Mouse (Mus musculus) forebrain, embryonic 10.5 days (tissue): ENCODE results near the gene Gm20425. TPM values are rescaled to one million over a fixed set of nuclear protein-coding genes. Genes with fewer than 3 reads are reported as not detected.
A peak's percentile ranks its signal among the peaks of the same experiment; 100 is the strongest.
"Not testable (repeated sequence)": the region's sequence is repeated elsewhere in the genome, so short reads cannot be mapped to it uniquely, and the experiment has no call there.

Source experiments
- DNase-seq: peaks from one replicate; pipeline ENCODE4 v3.0.0-alpha.2; 2017; ENCODE audit warnings: low spot score; ENCODE audit errors: extremely low spot score
- H3K27ac ChIP-seq: fragments of 300-500 bp; sonication (generic); 2 replicates; pipeline ENCODE4 v1.5.1; 2016; ENCODE audit warnings: mild to moderate bottlenecking
- H3K27me3 ChIP-seq: fragments of 300-500 bp; sonication (generic); 2 replicates; pipeline ENCODE4 v1.6.1; 2016; ENCODE audit warnings: mild to moderate bottlenecking; ENCODE audit not compliant: poor library complexity, severe bottlenecking
- H3K36me3 ChIP-seq: fragments of 300-500 bp; sonication (generic); replicated peaks from 2 replicates; pipeline ENCODE4 v1.6.1; 2016; ENCODE audit warnings: mild to moderate bottlenecking, moderate library complexity
- H3K4me1 ChIP-seq: fragments of 300-500 bp; sonication (generic); 2 replicates; pipeline ENCODE4 v1.6.1; 2016
- H3K4me3 ChIP-seq: fragments of 300-500 bp; sonication (generic); 2 replicates; pipeline ENCODE4 v1.5.1; 2016; ENCODE audit warnings: mild to moderate bottlenecking, moderate library complexity
- H3K9me3 ChIP-seq: fragments of 300-500 bp; sonication (generic); 2 replicates; pipeline ENCODE4 v1.6.1; 2016; ENCODE audit warnings: mild to moderate bottlenecking, moderate library complexity
- WGBS: fragments of 180-500 bp; shearing (Covaris S2); methylation state at CpG from one replicate; pipeline ENCODE4 v1.1.7; 2016; 5-methylcytosine and 5-hydroxymethylcytosine counted together
- polyA plus RNA-seq: library from polyadenylated mRNA; unstranded; fragments of >200 nt; fragmentation: Nextera tagmentation; extraction: Ambion mirVana; gene quantifications from 2 replicates; pipeline ENCODE4 v1.2.1, GENCODE M21; 2016

Gm20425 gene
- polyA plus RNA-seq, 1 experiment from 2014 or later, result not detected

DNA sequence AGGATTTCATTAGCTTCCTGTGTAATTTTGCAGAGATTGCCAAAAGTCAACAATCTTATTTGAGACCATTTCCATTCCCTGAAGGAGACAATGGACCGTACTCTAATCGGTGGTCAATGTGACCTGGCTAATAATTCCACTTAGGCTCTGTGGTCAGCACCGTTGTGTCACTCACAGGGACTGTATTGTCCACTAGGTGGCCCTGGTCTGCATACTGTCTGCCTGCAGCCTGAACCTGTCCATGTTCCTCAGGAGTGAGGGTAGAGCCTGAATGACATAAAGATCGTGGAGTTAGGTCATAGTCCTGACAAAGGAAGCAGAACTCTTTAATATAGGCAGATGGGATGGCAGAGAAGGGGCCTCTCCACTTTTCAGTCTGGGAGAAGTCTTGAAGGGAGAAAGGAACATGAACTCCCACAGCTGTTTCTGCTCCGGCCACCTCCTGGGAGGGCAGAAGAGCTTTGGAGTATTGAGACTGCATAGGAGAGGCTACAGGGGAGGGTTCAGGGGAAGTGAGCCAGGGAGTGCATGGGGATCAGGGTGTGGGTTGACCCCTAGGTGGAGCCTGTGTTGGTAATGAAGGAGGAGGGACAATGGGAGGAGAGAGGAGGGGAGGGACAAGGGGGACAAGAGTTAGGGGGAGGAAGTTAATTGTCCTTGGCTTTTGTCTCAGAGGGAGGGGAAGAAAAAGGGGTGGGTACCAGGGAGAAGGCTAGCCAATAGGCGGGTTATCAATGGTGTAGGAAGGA lies 55.2 kb downstream of the Gm20425 start:
- Histone ChIP-seq H3K4me1 (peaks cover 21% of the 10 kb centered on the region), H3K36me3 (peaks cover 19% of the 10 kb centered on the region), H3K9me3 (no peaks in the 10 kb centered on the region), H3K4me3 (no peak overlapping the region), H3K27ac (no peak overlapping the region), H3K27me3 (no peaks in the 10 kb centered on the region)
- no peak for DNase-seq
- 66% methylated on average over 6 of the region's 6 CpGs for WGBS

DNA sequence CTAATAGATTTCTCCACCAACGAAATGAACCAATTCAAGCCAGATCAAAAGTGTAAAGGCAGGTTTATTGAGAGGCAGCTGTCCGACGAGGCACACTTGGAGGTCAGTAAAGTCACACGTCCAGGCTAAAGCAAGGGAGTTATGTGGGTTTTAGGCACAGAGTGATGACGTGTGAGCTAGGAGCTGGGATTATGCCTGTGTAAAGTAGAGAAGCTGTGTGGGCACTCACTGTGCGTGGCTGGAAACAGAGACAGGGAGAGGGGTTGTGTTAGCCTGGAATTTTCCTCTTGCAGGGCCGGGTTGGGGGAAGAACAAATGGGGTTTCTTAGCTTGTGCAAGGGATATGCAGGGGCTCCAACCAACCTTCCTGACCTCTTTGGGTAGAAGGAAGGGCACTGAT lies 61.3 kb downstream of the Gm20425 start:
- Histone ChIP-seq H3K4me3 (no peak overlapping the region), H3K27ac (no peak overlapping the region), H3K4me1 (peaks cover 10% of the 10 kb centered on the region; the same call in 1 of the 2 replicates), H3K36me3 (peaks cover 18% of the 10 kb centered on the region), H3K9me3 (no peaks in the 10 kb centered on the region), H3K27me3 (no peaks in the 10 kb centered on the region)
- WGBS, result 81% methylated on average over 7 of the region's 7 CpGs
- no peak for DNase-seq

DNA sequence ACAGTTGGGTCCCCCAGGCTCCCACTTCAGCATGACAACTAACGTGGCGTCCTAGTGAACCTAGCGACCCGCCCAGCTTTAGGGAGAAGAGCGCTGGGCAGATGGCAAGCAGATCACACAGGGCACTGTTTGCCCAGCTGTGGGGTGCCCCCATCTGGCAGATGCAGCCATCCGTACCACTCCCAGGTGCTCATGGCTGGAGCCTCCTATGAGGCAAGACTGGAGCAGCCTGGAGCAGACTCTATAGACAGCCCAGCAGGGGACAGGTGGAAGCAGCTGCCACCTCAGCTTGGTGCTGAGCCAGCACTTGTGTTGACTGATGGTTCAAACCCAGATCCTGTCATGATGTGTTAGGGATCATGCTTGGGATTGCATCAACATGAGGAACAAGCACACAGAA lies 62.1 kb downstream of the Gm20425 start:
- H3K36me3 ChIP-seq, result peaks cover 24% of the 10 kb centered on the region
- DNase-seq, result no peak
- H3K27ac ChIP-seq, result no peak overlapping the region
- peaks cover 10% of the 10 kb centered on the region; the same call in 1 of the 2 replicates for H3K4me1 ChIP-seq
- H3K4me3 ChIP-seq, result no peak overlapping the region
- WGBS, result 89% methylated on average over 6 of the region's 6 CpGs
- no peaks in the 10 kb centered on the region for H3K9me3 ChIP-seq
- H3K27me3 ChIP-seq, result no peaks in the 10 kb centered on the region

DNA sequence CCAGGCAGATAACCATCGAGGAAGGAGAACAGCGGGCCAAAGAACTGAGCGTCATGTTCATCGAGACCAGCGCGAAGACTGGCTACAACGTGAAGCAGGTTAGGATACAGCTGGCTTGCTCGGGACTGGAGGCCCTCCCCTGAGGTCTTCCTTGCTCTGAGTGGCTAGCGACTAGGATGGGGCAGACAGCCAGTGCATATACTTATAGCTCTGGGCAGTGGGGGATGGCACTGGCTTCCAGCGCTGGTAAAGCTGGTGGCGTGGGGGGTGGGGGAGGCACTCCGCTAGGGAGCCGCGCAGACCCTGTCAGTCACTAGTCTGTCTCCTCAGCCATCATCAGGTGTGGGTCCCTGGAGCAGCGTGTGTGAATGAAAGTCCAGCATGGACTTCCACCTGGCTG lies 66.3 kb downstream of the Gm20425 start:
- Histone ChIP-seq H3K9me3 (no peaks in the 10 kb centered on the region), H3K36me3 (peaks cover 19% of the 10 kb centered on the region), H3K27me3 (no peaks in the 10 kb centered on the region), H3K4me3 (no peak overlapping the region), H3K4me1 (no peaks in the 10 kb centered on the region), H3K27ac (0 out of 2 replicates have a peak overlapping the region, but pooled peaks have one; percentile 25)
- WGBS, result 78% methylated on average over 15 of the region's 15 CpGs
- DNase-seq, result no peak

DNA sequence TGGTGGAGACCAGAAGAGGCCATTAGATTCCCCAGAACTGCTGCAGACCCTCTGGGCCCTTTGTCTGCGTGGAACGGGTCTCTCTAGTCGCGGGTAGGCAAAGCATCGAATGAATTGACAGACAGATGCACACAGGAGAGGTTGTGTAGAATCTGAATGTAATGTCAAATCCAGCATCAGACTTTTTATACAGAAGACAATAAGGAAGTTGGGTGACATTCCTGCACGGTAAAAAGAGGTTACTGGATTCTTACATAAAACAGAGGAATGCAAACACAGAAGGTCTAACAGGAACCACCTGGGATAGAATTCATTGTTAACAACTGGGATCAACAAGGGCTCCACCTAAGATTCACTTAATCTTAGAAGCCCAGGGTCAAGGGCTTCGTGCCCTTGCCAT lies 74.9 kb downstream of the Gm20425 start:
- not testable (repeated sequence) for H3K27ac ChIP-seq, H3K9me3 ChIP-seq, H3K36me3 ChIP-seq, H3K4me3 ChIP-seq, DNase-seq, H3K27me3 ChIP-seq, H3K4me1 ChIP-seq
- WGBS, result 94% methylated on average over 7 of the region's 7 CpGs

DNA sequence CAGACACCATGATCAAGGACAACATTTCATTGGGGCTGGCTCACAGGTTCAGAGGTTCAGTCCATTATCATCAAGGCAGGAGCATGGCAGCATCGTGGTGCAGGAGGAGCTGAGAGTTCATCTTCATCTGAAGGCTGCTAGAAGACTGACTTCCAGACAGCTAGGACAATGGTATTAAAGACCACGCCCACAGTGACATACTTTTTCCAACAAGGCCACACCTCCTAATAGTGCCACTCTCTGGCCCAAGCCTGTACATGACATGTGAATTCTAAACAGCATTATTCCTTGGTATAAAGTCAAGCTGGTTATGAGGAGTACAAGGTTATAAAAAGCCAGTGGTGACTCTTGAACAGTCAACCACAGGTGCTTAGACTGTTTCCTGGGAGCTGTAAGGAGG lies 75.5 kb downstream of the Gm20425 start:
- Histone ChIP-seq H3K4me1 (0 out of 2 replicates have a peak, but pooled peaks cover 7% of the 10 kb centered on the region), H3K27me3 (no peaks in the 10 kb centered on the region), H3K27ac (no peak overlapping the region), H3K9me3 (no peaks in the 10 kb centered on the region), H3K36me3 (no peaks in the 10 kb centered on the region; the same call in 1 of the 2 replicates), H3K4me3 (no peak overlapping the region)
- no peak for DNase-seq
- WGBS, result 86% methylated on average over 2 of the region's 2 CpGs

DNA sequence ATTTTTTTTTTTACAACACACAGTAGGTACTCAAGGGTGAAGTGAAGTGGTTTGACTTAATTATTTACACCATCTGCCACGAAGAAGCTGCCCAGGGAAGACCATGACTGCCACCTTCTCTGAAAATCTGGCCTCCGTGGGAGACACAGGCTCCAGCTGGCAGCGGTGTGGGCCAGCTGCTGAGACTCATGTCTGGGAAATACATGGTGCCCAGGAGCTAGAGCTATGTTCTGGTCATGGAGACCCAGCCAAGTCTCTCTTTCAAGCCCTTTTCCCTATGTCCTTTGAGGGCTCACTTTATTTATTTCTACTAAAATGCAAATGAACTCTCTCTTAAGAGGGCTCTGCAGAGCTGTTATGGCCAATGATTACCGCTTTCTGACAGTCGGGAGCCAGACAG lies 76.8 kb downstream of the Gm20425 start:
- Histone ChIP-seq H3K27ac (no peak overlapping the region), H3K4me1 (peaks cover 7% of the 10 kb centered on the region; the same call in 1 of the 2 replicates), H3K9me3 (no peaks in the 10 kb centered on the region), H3K27me3 (no peaks in the 10 kb centered on the region), H3K36me3 (no peaks in the 10 kb centered on the region; the same call in 1 of the 2 replicates), H3K4me3 (no peak overlapping the region)
- no peak for DNase-seq
- 85% methylated on average over 5 of the region's 5 CpGs for WGBS

- Histone ChIP-seq H3K4me3 (no peak overlapping the region), H3K4me1 (peaks cover 44% of the 10 kb centered on the region), H3K9me3 (no peaks in the 10 kb centered on the region), H3K36me3 (no peaks in the 10 kb centered on the region; the same call in 1 of the 2 replicates), H3K27me3 (no peaks in the 10 kb centered on the region), H3K27ac (no peak overlapping the region)
- DNase-seq, result no peak
- WGBS, result 86% methylated on average over 12 of the region's 12 CpGs
Measured at GRCm38 (mm10) chr9:103149074-103149799, 80.9 kb downstream of the Gm20425 start.

DNA sequence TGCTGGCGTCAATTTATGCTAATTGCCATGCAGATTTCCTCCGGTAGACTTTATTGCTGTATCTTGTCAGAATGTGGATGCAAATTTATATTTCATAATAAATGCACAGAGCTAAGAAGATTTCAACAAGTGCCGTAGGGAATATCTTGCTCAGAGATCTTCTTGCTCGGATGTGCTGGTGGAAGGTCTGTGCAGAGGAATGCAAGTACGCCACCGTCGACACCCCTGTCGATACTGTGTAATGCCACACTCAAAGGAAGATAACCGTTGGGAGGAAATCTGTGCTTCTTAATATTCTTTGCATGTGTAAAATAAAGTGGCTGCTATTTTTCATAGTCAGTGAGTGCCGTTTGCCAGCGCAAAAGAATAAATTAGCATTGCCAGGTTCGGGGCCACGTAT lies 83.0 kb downstream of the Gm20425 start:
- H3K27me3 ChIP-seq, result no peaks in the 10 kb centered on the region
- peaks cover 8% of the 10 kb centered on the region; the same call in 1 of the 2 replicates for H3K36me3 ChIP-seq
- 80% methylated on average over 13 of the region's 13 CpGs for WGBS
- no peak for DNase-seq
- peaks cover 45% of the 10 kb centered on the region for H3K4me1 ChIP-seq
- no peak overlapping the region for H3K4me3 ChIP-seq
- H3K27ac ChIP-seq, result peak overlapping the region; percentile 75
- H3K9me3 ChIP-seq, result no peaks in the 10 kb centered on the region

DNA sequence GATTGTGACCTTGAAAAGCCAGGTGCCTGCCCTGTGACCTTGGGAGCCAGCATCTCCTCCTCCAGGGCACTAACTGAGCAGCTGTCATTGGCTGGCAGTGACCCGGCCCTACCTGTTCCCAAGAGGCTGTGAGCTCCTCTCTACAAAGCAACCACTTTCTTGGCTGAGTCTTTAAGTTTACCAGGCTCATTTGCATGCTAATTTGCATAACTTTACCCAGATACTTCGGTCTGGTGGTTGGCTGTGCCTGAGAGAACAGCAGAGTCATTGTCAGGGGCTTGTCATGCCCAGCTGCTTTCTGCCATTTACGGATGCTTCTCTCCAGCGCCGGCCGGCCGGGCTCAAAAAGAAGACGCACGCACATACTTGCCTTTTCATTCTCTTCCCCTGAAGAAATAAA lies 83.4 kb downstream of the Gm20425 start:
- H3K4me1 ChIP-seq, result peaks cover 45% of the 10 kb centered on the region
- no peaks in the 10 kb centered on the region for H3K27me3 ChIP-seq
- peaks cover 8% of the 10 kb centered on the region; the same call in 1 of the 2 replicates for H3K36me3 ChIP-seq
- H3K9me3 ChIP-seq, result no peaks in the 10 kb centered on the region
- WGBS, result 41% methylated on average over 9 of the region's 9 CpGs
- peak overlapping the region; percentile 75 for H3K27ac ChIP-seq
- no peak overlapping the region for H3K4me3 ChIP-seq
- no peak for DNase-seq

- Histone ChIP-seq H3K27ac (peak overlapping the region; percentile 75), H3K4me3 (no peak overlapping the region), H3K36me3 (peaks cover 12% of the 10 kb centered on the region; the same call in 1 of the 2 replicates), H3K27me3 (no peaks in the 10 kb centered on the region), H3K9me3 (no peaks in the 10 kb centered on the region), H3K4me1 (peaks cover 45% of the 10 kb centered on the region)
- DNase-seq, result no peak
- 90% methylated on average over 10 of the region's 10 CpGs for WGBS
Measured at GRCm38 (mm10) chr9:103146257-103146656, 83.8 kb downstream of the Gm20425 start.

DNA sequence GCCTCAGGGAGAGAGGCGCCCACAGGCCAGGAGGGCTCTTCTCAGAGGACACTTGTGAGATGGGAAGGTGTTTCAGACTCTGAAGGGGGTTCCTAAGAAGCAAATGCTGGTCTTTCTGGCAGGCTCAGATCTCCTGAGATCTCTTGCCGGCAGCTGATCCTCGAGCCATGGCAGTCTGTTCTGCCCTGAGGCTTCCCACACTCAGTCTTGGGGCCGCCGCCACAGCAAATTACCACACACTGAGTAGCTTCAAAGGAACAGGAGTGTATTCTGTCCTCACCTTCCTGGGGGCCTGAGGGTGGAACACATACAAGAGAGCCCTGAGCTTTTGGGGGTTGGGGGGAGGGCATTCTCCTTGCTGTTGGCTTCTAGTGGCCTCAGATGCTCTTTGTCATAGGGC lies 84.8 kb downstream of the Gm20425 start:
- Histone ChIP-seq H3K4me1 (peaks cover 45% of the 10 kb centered on the region), H3K27ac (peak overlapping the region; percentile 75), H3K27me3 (no peaks in the 10 kb centered on the region), H3K36me3 (peaks cover 14% of the 10 kb centered on the region; the same call in 1 of the 2 replicates), H3K4me3 (no peak overlapping the region), H3K9me3 (no peaks in the 10 kb centered on the region)
- DNase-seq, result no peak
- 53% methylated on average over 5 of the region's 5 CpGs for WGBS

DNA sequence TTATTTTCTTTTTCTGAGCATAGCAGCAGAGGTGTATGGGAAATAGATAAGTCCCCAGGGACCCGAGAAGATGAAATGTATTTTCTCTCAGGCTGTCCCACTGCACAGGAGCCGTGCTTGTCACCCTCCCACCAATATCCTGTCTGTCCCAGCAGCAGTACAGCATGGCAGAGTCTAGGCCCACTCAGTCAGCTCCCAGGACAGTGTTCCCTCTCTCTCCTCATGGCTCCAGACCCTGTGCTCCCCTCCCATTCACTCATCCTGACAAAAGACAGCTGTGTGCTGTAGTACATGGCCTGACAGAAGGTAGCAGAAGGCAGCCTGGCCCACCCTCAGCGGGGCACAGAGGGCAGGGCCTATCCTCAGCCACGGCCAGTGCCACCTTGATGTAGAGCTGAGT lies 86.2 kb downstream of the Gm20425 start:
- H3K36me3 ChIP-seq, result peaks cover 14% of the 10 kb centered on the region; the same call in 1 of the 2 replicates
- H3K27ac ChIP-seq, result peak overlapping the region; percentile 44; the same call in 1 of the 2 replicates
- no peaks in the 10 kb centered on the region for H3K27me3 ChIP-seq
- peaks cover 57% of the 10 kb centered on the region for H3K4me1 ChIP-seq
- 65% methylated on average over 4 of the region's 4 CpGs for WGBS
- H3K4me3 ChIP-seq, result no peak overlapping the region
- H3K9me3 ChIP-seq, result no peaks in the 10 kb centered on the region
- no peak for DNase-seq
